Mouse (Mus musculus): ENCODE data around the gene Tspan5.

DNA sequence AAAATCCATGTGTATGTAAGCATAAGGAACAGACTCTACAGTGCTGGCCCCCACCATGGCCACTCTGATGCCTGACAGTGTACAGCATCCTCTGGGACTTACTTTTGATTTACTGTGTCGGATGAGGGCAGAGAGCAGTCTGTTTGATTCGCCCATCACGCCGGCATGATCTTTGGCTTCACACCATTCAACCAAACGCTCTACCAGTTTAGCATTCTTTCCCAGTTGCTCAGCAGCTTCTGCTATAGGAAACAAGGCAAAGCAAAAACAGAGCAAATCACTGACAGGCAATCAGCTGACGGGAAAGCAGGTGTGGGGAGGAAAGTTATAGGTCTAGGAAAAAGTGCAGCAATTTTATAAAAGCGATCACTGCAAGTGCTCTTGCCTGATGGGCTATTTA lies 213.2 kb downstream of the Tspan5 start:
- TF ChIP-seq EP300 (IDR thresholded peaks at IDR 0.05; ENCODE audit: low read depth) (no peak), CTCF (IDR thresholded peaks at IDR 0.05; ENCODE audit: low read depth) (no peak)
